Mouse (Mus musculus) cortical plate, adult 2 months (tissue): ENCODE measurements around the gene Cyp2a12. TPM values are rescaled to one million over a fixed set of nuclear protein-coding genes. Genes with fewer than 3 reads are reported as not detected.
"Not testable (repeated sequence)": the region's sequence is repeated elsewhere in the genome, so short reads cannot be mapped to it uniquely, and the experiment has no call there.

ENCODE experiments used
- H3K27ac ChIP-seq: fragments of 200-500 bp; 2 replicates; pipeline ENCODE4 v1.5.1; 2012; ENCODE audit warnings: low read length, control low read depth, inconsistent platforms; ENCODE audit not compliant: insufficient read depth
- H3K4me1 ChIP-seq: fragments of 200-500 bp; 2 replicates; pipeline ENCODE4 v1.6.1; 2011; ENCODE audit warnings: low read length; ENCODE audit not compliant: control insufficient read depth, insufficient read depth
- H3K4me3 ChIP-seq: fragments of 200-500 bp; 2 replicates; pipeline ENCODE4 v1.5.1; 2011; ENCODE audit warnings: mild to moderate bottlenecking, low read length, control low read depth; ENCODE audit not compliant: insufficient read depth
- CTCF ChIP-seq: fragments of 200-500 bp; IDR thresholded peaks from 2 replicates; pipeline ENCODE4 v1.5.1; 2011; ENCODE audit warnings: mild to moderate bottlenecking, control low read depth, low read length; ENCODE audit not compliant: insufficient read depth; ENCODE audit errors: extremely low read depth
- POLR2A ChIP-seq: fragments of 200-500 bp; IDR thresholded peaks from 2 replicates; pipeline ENCODE4 v1.6.1; 2011; ENCODE audit warnings: mild to moderate bottlenecking, low read length, control low read depth; ENCODE audit not compliant: insufficient read depth; ENCODE audit errors: extremely low read depth
- polyA plus RNA-seq: library from polyadenylated mRNA; depleted of rRNA; stranded (reverse); fragments of >200 nt; gene quantifications from 2 replicates; pipeline ENCODE4 v1.2.3, GENCODE M21; 2012; rRNA removed

Cyp2a12 gene
- not detected in 2 replicates for polyA plus RNA-seq

- TF ChIP-seq POLR2A (no peak), CTCF (no peak)
- Histone ChIP-seq H3K4me3 (no peak within 1 kb of the TSS), H3K4me1 (no peaks in the 10 kb centered on the region), H3K27ac (no peak within 1 kb of the TSS)
Observed at GRCm38 (mm10) chr7:27028789-27029188, at the start of gene Cyp2a12. TSS of gene Cyp2a12 (plus strand) at chr7:27029081.

GRCm38 (mm10) chr7:26981464-26981863, 47.4 kb upstream of the Cyp2a12 start:
- not testable (repeated sequence) for H3K4me1 ChIP-seq, H3K27ac ChIP-seq, H3K4me3 ChIP-seq

GRCm38 (mm10) chr7:26981937-26982336, 46.9 kb upstream of the Cyp2a12 start:
- not testable (repeated sequence) for H3K27ac ChIP-seq, H3K4me1 ChIP-seq, H3K4me3 ChIP-seq

GRCm38 (mm10) chr7:26982551-26982950, 46.3 kb upstream of the Cyp2a12 start:
- Histone ChIP-seq H3K4me3 (no peak overlapping the region), H3K4me1 (no peaks in the 10 kb centered on the region), H3K27ac (no peak overlapping the region)
- TF ChIP-seq POLR2A (no peak), CTCF (no peak)

- H3K4me3 ChIP-seq, H3K4me1 ChIP-seq: not testable (repeated sequence)
Observed at GRCm38 (mm10) chr7:26983151-26983550, 45.7 kb upstream of the Cyp2a12 start.

GRCm38 (mm10) chr7:27026581-27026980, 2.3 kb upstream of the Cyp2a12 start:
- H3K4me3 ChIP-seq, H3K4me1 ChIP-seq, H3K27ac ChIP-seq: not testable (repeated sequence)

More at GRCm38 (mm10) chr7:26983151-26983550, 45.7 kb upstream of the Cyp2a12 start:
- H3K27ac ChIP-seq = not testable (repeated sequence)

- H3K4me3 ChIP-seq, H3K27ac ChIP-seq, H3K4me1 ChIP-seq: not testable (repeated sequence)
Observed at GRCm38 (mm10) chr7:27048886-27049285, 20.0 kb downstream of the Cyp2a12 start.

GRCm38 (mm10) chr7:27059333-27059732, 30.5 kb downstream of the Cyp2a12 start:
- not testable (repeated sequence) for H3K4me3 ChIP-seq, H3K27ac ChIP-seq, H3K4me1 ChIP-seq

GRCm38 (mm10) chr7:27059896-27060295, 31.0 kb downstream of the Cyp2a12 start:
- H3K27ac ChIP-seq, H3K4me3 ChIP-seq, H3K4me1 ChIP-seq: not testable (repeated sequence)

- Histone ChIP-seq H3K4me1 (no peaks in the 10 kb centered on the region), H3K27ac (no peak overlapping the region), H3K4me3 (no peak overlapping the region)
- TF ChIP-seq CTCF (no peak), POLR2A (no peak)
Observed at GRCm38 (mm10) chr7:27078641-27079040, 49.8 kb downstream of the Cyp2a12 start.

GRCm38 (mm10) chr7:27081625-27082024, 52.7 kb downstream of the Cyp2a12 start:
- no peak for TF ChIP-seq POLR2A
- no peak for TF ChIP-seq CTCF
- Histone ChIP-seq H3K27ac (no peak overlapping the region), H3K4me1 (no peaks in the 10 kb centered on the region), H3K4me3 (no peak overlapping the region)

Other genes starting within 250 kb of the Cyp2a12 start
- gene Cyp2g1, start 220.2 kb upstream of the Cyp2a12 start, polyA plus RNA-seq = not detected in 2 replicates
- 0.10 TPM in 1 of 2 replicates, not detected in the other for gene Cyp2a5, start 193.8 kb upstream of the Cyp2a12 start, polyA plus RNA-seq
- not detected in 2 replicates for gene Cyp2a22, start 89.7 kb upstream of the Cyp2a12 start, polyA plus RNA-seq
- gene Cyp2f2, start 90.8 kb downstream of the Cyp2a12 start, polyA plus RNA-seq = 1.3 and 1.7 TPM in 2 replicates
- gene Cyp2t4, start 124.6 kb downstream of the Cyp2a12 start, polyA plus RNA-seq = not detected in 2 replicates
- 111 and 112 TPM in 2 replicates for gene Egln2, start 137.7 kb downstream of the Cyp2a12 start, polyA plus RNA-seq
- 150 and 154 TPM in 2 replicates for gene Rab4b, start 149.8 kb downstream of the Cyp2a12 start, polyA plus RNA-seq
- gene Gm21983, start 152.0 kb downstream of the Cyp2a12 start, polyA plus RNA-seq = not detected in 2 replicates
- 4.8 and 7.7 TPM in 2 replicates for gene Mia, start 152.1 kb downstream of the Cyp2a12 start, polyA plus RNA-seq
- gene BC024978, start 166.7 kb downstream of the Cyp2a12 start, polyA plus RNA-seq = 14.9 and 15.2 TPM in 2 replicates
- 175 and 176 TPM in 2 replicates for gene Snrpa, start 167.2 kb downstream of the Cyp2a12 start, polyA plus RNA-seq
- gene Itpkc, start 199.6 kb downstream of the Cyp2a12 start, polyA plus RNA-seq = 5.8 and 6.8 TPM in 2 replicates
- 30.6 and 31.8 TPM in 2 replicates for gene Coq8b, start 203.9 kb downstream of the Cyp2a12 start, polyA plus RNA-seq
- gene Numbl, start 229.4 kb downstream of the Cyp2a12 start, polyA plus RNA-seq = 108 TPM in 2 replicates